Mouse (Mus musculus) thymus, postnatal 0 days (tissue): ENCODE measurements at regions not wholly inside any gene's neighbourhood (a gene's known extent, or its start where the extent isn't known, plus 50 kb on each side); places are given as distances from the start of the nearest gene placed in this dataset.

ENCODE experiments used
- DNase-seq: peaks from one replicate; pipeline ENCODE4 v3.0.0-alpha.2; 2015; ENCODE audit warnings: low spot score

- no peak for DNase-seq
Observed at GRCm38 (mm10) chr2:64860113-64860512, 164.7 kb downstream of the Grb14 start.

DNA sequence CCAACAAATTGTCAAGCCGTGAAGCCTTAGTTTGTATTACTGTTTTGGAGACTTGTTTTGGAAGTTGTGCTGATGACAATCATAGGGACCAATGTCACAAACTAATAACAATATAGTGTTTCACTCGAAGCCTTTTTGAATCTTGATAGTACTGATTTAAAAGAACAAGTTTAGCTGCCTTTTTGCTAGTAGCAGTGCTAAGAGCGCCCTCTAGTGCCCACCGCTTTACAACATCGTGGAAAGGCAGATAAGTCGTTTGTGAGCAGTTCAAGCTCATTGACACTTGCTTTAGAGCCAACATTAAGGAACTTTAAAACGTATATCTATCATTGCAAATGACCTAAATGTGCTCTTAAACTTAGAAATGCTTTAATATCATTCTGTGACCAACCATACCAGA is 170.9 kb downstream of the Grb14 start:
- DNase-seq: peak; percentile 44

DNA sequence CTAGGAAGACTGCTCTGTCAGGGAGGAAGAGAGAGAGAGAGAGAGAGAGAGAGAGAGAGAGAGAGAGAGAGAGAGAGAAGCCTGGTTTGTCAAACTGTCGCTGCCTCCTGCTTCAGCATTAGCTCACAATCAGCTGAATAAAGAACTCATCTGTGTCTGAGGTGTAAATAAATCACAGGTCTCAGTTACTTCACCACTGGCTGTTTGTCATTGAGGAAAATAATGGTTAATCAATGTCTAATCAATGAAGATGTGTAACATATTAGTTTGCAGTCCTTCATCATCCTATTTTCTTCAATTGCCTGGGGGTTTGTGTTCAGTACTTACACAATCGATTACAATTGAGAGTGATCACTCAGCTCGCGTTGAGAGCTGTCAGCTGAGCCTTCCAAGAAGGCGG is 171.9 kb downstream of the Grb14 start:
- no peak for DNase-seq

- DNase-seq: no peak
Observed at GRCm38 (mm10) chr2:64851096-64851495, 173.7 kb downstream of the Grb14 start.

DNA sequence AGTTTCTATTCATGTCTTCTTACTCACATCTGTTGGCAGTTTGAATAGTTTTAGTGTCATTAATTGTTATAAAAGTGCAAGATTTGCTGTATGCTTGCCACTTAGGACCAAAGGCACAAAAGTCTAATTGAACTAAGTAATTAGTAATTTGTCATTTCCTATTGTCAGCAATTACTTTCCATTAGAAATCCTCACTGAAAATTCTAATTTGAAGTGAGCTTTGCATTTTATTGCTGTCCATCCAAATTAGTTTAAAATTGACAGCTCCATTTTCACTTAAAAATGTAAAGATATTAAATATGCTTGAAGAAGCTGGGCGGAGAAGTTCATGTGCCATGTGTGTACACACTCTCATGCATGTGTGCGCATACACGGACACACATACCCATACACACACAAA is 174.1 kb downstream of the Grb14 start:
- DNase-seq: no peak

- no peak for DNase-seq
Observed at GRCm38 (mm10) chr2:64824494-64824893, 200.3 kb downstream of the Grb14 start.

DNA sequence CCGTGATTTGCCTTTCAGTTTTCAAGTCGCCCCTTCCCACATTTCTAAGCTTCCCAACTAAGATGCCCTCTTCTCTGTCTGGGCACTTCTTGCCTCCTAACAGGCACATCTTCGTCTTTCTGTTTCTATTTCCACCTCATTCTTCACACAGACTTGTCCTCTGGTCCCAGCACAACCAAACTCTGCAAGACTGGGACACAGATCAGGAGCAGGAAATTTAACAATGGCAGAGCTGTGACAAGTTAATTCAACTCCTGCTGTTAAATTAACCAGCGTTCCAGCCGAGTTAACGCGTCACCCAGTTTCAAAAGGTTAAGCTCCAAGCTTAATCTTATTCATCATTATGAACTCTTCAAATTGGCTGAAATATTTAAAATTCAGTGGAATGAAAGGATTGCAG is 200.9 kb downstream of the Grb14 start:
- no peak for DNase-seq

- DNase-seq: no peak
Observed at GRCm38 (mm10) chr2:64823074-64823473, 201.7 kb downstream of the Grb14 start.

GRCm38 (mm10) chr2:64818159-64818558 is 206.6 kb downstream of the Grb14 start:
- DNase-seq: no peak
